Mouse (Mus musculus) mouse embryonic stem cell (cell line): ENCODE results near the gene Nox4.
"Not testable (repeated sequence)": the region's sequence is repeated elsewhere in the genome, so short reads cannot be mapped to it uniquely, and the experiment has no call there.

ENCODE experiments used
- in situ Hi-C, 2 experiments: fragments of 300-500 bp; cut with MboI; formaldehyde crosslinking; loops; 1 replicate in 1 of 2; 3 replicates in 1 of 2; pipeline ENCODE4 v1.14.3; 2019 to 2020; ENCODE audit warnings: low sequenced_read_pairs in 2 of 2, low pct_unique_long_range_greater_than_20kb in 1 of 2, mixed read lengths in 1 of 2; ENCODE audit not compliant: unreplicated experiment in 1 of 2

Gene Nox4

GRCm38 (mm10) chr7:87367834-87368233 is 121.9 kb downstream of the Nox4 start:
- in situ Hi-C loops: no loop called here

GRCm38 (mm10) chr7:87369131-87369530 is 123.2 kb downstream of the Nox4 start:
- in situ Hi-C loops: no loop called here

- in situ Hi-C loops: no loop called here
Observed at GRCm38 (mm10) chr7:87370789-87371188, 124.9 kb downstream of the Nox4 start.

GRCm38 (mm10) chr7:87371316-87371715 is 125.4 kb downstream of the Nox4 start:
- in situ Hi-C loops: no loop called here

- in situ Hi-C loops: no loop called here
Observed at GRCm38 (mm10) chr7:87374322-87374721, 128.4 kb downstream of the Nox4 start.

GRCm38 (mm10) chr7:87374935-87375334 is 129.0 kb downstream of the Nox4 start:
- in situ Hi-C loops: no loop called here

- in situ Hi-C loops: no loop called here
Observed at GRCm38 (mm10) chr7:87397023-87397422, 151.1 kb downstream of the Nox4 start.

GRCm38 (mm10) chr7:87411373-87411772 is 165.5 kb downstream of the Nox4 start:
- in situ Hi-C loops: not testable (repeated sequence)

GRCm38 (mm10) chr7:87413271-87413670 is 167.4 kb downstream of the Nox4 start:
- in situ Hi-C loops: no loop called here
